Mouse (Mus musculus) lung, postnatal 10 days (tissue): ENCODE measurements around the gene Ccdc27.
A peak's percentile ranks its signal among the peaks of the same experiment; 100 is the strongest.

ENCODE experiments used
- DNase-seq: peaks from one replicate; pipeline ENCODE4 v3.0.0; 2021

The Ccdc27 gene

DNA sequence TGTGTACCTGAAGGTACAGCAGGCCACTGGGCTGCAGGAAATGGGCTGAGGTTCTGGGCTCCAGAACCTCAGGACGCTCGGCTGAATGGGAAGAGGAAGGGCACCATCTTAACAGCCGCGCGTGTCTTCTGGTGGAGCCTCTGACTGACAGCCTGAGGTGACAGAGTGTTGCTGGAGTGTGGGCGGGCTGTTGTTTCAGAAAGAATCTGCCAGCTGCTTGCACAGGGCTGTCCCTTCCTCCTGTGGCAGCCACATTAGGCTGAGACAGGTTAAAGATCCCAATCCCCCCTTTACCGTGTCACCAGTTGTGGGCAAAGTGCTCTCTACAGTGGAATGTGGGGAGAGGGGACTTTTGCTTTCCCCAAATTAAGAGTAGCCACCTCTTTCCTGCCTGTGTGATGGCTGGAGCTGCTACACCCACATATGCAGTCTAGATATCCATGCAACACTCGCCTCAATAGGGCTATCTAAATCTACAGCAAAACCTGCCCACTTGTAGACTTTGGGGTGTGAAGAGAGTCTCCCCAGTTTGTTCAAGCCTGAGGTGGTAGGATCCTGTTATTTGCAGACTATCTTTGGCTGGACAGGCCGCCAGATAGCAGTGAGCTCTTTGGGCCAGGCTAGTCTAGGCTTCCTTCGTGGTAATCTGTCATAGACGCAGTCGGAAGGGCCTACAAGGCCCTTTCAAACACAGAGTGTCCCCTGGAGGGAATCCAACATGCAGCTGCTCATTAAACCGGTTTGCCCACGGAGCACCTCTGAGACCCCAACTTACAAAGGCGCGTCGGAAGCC, 17.6 kb downstream of the Ccdc27 start:
- DNase-seq: peak; percentile 39

DNA sequence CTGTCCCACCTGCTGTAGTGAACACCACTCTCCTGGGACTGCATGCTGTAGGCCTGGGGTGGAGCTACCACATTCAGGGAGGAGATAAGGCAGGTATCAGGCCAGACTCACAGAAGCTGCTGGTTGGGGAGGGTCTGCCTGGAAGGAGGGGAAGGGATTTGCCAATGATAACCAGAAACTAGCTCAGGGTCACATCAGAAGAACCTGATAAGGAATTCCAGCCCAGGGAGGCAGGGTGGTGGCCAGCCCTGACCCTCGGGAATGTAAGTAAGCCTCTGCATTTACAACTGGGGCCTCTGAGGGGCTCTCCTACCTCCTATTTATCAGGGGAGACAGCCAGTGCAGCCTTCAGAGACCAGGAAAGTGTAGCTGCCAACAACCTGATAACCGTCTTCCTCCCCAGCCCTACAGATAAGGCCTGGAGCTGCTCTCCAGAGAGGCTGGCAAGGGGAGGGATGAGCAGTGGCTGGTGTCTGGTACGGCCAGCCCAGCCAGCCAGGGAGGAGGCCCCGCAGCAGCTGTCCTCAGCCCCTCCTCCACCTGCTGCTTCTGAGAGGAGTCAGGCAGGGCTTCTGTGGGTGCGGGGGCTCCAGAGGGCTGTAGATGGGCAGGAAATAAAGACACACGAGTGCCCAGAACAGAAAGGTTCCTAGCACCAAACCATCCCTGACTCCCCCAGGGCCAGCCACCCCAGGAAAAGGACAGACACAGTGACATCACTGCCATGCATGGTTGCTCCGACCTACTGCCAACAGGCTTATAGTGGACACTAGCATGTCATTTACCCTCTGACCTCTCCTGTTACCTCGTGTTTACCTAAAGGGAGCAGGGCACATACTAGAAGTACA, 18.5 kb downstream of the Ccdc27 start:
- no peak for DNase-seq

DNA sequence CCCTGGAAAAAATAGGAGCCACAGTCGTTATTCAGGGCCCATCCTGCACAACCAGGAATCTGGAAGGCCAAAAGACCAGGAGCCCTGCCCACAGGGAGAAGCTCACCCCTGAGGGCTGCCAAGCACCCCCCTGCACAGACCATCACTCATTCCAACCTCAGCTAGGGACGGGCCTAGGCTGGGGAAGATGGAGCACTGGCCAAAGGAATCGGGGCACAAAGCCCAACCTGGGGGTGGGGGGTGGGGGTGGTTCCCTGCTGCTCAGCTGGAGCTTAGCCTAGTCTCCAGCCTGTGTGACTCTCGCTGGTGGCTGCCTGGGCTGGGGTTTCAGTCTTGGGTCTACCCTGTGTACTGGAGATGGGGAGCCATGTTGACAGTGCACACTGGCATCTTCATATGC, 19.6 kb downstream of the Ccdc27 start:
- DNase-seq: no peak

DNA sequence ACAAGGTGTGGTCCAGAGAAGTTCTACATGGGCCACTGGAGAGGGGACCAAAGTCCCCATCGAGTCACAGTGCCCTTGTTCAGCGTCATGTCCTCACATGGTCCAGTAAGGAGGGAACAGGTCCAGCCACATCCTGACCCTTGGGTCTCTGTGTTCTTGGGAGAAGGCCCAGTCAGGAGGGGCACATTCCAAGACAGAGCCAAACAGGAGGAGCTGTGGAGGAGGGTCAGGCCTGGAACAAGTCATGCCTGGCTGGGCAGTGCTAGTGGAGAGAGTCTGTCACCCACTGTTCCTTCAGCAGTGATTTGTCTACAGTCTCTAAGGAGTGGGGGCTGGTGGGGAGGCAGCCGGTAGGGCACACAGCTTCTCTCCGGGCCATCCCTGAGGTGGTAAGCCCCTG, 20.1 kb downstream of the Ccdc27 start:
- DNase-seq: peak; percentile 85

DNA sequence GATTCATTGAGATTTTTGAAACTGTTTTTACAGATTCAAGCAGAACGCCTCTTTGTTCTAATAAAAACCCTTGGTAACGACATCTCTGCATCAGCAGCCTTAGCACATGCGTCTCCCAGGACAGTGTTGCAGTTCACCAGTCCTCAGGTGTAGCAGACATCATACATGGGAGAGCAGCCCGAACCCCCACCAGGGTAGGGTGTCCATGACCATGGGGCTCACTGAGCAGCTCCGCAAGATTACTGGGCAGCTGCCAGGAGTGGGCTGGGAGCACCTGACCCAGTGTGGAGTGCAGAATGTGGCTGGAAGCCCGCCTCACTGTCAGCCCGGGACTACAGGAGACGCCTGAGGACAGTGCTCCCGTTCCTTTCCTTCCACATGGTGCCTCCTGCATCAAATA, 21.0 kb downstream of the Ccdc27 start:
- DNase-seq: no peak

DNA sequence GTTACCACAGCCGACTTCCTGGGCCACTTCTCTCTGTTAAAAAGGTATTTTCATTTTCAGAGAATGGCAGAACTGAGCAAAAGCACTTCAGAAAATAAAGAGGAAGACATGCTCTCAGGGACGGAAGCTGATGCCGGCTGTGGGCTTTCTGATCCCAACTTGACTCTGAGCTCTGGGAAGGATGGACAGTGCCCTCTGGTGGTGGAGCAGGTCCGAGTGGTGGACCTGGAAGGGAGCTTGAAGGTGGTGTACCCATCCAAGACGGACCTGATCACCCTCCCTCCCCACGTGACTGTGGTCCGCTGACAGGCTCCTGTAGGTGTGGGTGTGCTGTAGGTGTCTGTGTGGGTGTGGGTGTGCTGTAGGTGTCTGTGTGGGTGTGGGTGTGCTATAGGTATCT, 22.9 kb downstream of the Ccdc27 start:
- peak; percentile 73 for DNase-seq

DNA sequence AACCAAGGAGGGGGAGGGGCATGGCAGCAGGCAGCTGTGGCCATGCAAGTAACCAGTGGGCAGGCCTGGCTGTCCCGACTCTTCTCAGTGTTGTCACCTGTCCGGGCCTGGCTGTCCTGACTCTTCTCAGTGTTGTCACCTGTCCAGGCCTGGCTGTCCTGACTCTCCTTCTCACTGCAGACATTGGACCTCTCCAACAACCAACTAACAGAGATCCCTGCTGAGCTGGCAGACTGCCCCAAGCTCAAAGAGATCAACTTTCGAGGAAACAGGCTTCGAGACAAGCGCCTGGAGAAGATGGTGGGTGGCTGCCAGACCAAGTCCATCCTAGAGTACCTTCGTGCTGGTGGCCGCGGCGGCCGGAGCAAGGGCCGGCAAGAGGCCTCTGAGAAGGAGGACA, 27.0 kb downstream of the Ccdc27 start:
- DNase-seq: no peak

DNA sequence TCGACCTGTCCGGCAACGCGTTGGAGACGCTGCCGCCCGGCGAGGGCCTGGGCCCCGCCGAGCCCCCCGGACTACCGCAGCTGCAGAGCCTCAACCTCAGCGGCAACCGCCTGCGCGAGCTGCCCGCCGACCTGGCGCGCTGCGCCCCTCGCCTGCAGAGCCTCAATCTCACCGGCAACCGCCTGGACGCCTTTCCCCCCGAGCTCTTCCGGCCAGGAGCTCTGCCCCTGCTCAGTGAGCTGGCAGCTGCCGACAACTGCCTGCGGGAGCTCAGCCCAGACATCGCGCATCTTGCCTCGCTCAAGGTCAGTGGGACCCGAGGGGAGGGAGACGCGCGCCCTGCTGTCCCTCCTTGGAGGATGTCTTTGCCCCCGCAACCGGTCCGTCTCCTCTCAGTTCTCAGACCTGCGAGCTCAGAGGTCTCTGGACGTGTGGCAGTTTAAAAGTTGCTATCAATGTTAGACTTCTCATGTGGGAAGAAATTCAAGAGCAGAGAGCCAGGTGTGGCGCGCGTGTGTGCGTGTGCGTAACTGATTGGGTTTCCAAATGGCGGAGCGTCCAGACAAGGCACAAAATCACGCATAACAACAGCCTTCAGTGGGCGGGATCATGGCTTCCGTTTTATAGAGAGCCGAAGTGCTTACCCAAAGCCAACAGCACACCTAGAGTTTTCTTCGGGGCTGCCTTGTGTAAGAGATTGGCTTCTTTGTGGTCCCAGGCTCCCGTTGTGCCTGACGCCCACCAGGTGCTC, 30.2 kb downstream of the Ccdc27 start:
- no peak for DNase-seq

DNA sequence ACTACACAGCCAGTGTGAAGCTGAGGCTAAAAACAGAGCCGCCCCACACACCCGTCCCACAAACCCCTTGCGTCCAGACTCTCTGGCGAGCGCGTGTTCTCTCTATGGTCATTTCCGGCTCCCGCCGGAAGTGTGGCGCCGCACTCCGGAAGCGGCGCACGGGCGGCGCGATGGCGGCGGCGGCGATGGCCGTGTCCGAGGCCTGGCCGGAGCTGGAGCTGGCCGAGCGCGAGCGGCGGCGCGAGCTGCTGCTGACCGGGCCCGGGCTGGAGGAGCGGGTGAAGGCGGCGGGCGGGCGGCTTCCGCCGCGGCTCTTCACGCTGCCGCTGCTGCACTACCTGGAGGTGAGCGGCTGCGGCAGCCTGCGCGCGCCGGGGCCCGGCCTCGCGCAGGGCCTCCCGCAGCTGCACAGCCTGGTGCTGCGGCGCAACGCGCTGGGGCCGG, 30.8 kb downstream of the Ccdc27 start, which contains the start of gene Lrrc47:
Lrrc47 (plus strand) TSS at position 86 of the 444 bp plus-strand sequence.
- peak; percentile 88 for DNase-seq

DNA sequence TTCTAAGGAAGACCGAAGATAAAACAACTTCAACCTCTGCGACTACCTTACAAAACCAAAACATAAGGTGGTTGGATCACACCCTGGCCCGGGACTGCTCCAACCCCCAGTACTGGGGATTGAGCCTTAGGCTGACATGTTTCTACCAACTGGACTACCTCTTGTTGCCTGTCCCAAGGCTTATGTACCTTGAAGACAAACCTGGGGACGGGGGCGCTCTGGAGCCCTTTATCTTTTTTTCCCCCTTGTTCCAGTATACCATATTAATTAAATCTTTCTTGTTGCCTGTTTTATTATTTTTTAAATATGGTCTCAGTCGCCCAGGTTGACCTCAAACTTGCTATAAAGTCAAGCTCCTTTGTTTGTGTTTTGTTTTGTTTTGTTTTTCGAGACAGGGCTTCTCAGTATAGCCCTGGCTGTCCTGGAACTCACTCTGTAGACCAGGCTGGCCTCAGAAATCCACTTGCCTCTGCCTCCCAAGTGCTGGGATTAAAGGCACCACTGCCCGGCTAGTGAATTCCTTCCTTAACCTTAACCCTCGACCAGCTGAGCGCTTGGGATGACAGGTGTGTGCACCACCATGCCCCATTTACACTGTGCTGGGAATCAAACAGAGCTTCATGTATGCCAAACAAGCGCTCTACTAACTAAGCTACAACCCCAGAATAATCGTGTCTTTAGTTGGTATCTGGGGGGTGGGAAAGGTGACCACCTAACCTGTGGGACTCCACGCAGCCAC, 31.4 kb downstream of the Ccdc27 start:
- DNase-seq: no peak

DNA sequence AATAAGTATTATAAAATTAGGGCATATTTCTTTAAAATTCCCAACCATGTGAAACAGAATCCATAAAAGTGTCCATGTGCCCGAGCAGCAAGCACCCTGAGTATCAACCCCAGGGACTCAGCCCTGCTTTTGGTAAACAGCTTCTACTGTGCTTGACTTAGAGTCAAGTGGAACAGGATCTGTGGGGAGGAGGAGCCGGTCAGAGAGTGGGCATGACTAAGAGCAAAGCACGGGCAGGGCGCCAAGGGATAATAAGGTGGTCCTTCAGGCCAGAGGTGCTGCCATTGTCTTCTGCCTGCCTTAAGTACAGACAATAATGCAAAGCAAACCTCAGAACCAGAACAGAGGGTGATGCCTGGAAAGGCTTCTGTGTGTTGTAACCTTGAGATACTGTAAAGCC, 34.7 kb downstream of the Ccdc27 start:
- DNase-seq: peak; percentile 51

DNA sequence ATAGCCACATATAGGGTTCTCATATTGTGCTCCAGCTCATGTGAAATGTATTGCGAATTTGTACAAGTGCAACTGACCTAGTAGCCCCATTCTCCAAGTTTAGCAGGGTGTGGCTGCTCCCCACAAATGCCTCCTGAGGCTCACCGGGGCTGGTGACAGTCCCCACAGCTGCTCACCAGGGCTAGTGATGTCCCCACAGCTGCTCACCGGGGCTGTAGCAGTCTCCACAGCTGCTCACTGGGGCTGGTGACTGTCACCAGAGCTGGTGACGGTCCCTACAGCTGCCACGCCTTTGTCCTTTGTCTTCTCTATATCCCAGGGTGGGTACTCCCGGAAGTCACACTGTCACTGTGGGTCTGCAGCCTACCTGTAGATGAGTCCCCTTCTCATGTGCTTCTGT, 36.2 kb downstream of the Ccdc27 start:
- DNase-seq: no peak

DNA sequence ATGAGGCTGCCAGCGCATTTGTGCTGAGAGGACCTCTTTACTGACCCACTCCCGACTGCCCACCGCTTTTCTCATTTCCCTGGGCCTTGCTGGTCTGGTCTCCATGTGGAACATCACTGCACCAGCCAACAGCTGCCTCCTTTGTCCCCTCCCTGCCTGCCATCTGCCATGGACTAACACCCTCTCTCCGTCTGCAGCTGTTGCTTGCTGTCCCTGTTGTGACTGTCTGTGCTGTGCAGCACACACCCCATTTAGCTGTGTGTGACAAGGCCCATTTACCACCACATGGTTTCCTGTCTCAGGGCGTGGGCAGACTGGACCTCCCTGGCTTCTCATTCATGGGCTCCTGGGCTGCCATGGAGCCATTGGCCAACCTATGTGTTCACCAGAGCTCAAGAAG, 37.0 kb downstream of the Ccdc27 start:
- no peak for DNase-seq

DNA sequence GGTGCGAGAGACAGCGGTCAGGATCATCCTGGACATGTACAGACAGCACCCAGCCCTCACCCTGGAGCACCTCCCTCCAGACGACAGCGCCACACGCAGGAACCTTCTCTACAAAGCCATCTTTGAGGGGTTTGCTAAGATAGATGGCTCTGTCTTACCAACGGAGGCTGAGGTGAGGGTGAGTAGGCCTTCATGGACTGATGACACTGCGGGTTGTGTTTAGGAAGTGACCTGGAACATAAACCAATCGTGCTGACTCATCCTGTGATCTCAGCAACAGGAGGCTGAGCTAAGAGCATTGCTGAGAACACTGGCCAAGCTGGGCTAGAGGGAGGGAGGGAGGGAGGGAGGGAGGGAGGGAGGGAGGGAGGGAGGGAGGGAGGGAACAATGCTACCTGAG, 49.0 kb downstream of the Ccdc27 start:
- DNase-seq: no peak

DNA sequence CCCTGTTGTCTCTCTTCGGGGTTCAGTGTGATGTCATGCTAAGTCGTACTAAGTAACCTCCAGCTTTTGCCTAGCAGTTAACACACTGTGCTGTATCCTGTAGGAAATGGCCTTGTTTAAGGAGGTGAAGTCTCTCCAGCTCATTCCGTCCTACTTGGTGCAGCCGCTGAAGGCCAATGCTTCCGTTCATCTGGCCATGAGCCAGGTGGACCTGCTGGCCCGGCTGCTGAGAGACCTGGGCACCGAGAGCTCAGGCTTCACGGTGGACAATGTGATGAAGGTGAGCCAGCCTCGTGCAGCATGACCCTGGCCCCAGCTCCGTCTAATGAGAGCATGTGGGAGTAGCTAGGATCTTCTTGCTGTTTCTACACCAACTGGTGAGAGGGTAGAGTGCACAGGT, 49.8 kb downstream of the Ccdc27 start:
- DNase-seq: no peak

DNA sequence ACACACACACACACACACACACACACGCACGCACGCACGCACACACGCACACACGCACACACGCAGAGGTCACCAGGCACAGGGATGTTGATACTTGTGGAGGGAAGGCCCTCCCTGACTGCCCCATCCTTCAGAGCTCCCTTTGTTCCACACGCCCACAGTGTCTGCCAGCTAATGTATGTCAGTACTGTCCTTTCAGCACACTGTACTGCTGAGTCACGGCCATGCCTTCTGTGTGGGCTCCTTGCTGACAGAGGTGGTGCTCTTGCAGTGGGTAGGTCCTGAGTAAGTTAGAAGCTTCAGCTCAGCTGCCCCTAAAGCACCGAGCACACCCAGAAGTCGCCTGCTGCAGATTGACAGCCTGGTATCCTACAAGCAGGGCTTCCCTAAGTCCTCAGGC, 62.0 kb downstream of the Ccdc27 start:
- no peak for DNase-seq

DNA sequence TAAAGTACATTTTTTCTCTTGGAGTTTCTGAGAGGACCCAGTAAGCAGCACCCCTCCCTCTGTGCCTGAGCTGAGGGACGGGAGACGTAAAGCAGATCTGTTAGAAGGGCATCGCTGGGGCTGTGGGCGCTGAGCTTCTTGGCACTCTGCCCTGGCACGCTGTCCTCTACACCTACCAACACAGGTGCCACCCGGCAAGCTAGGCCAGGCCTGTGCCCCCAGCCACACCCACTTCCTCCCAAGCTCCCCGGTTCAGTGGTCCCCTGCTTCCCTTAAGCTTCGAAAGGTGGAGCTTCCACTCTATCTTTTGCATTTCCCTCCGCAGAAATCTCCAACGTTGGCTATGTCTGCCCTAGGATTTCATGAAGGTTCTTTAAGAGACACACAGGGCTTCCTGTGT, 63.2 kb downstream of the Ccdc27 start:
- peak; percentile 3 for DNase-seq
